Mouse (Mus musculus) E14TG2a.4 (cell line): ENCODE measurements around the gene Gm28434.

Experiments used
- H3K27me3 ChIP-seq: 2 replicates; pipeline ENCODE4 v1.6.1; 2014; ENCODE audit warnings: low read length, control low read depth; ENCODE audit not compliant: insufficient read depth
- H3K36me3 ChIP-seq: 2 replicates; pipeline ENCODE4 v1.6.1; 2014; ENCODE audit warnings: low read length, control low read depth; ENCODE audit not compliant: insufficient read depth
- H3K4me1 ChIP-seq: replicated peaks from 2 replicates; pipeline ENCODE4 v1.6.1; 2014; ENCODE audit warnings: low read depth, low read length, control low read depth
- H3K4me3 ChIP-seq: replicated peaks from 2 replicates; pipeline ENCODE4 v1.5.1; 2014; ENCODE audit warnings: mild to moderate bottlenecking, low read length
- H3K9me3 ChIP-seq: 2 replicates; pipeline ENCODE4 v1.6.1; 2014; ENCODE audit warnings: low read length, control low read depth
- CTCF ChIP-seq: conservative IDR thresholded peaks from 2 replicates; pipeline ENCODE4 v1.5.1; 2014; ENCODE audit warnings: low read length
- NANOG ChIP-seq: IDR thresholded peaks from 2 replicates; pipeline ENCODE4 v1.6.1; 2014; ENCODE audit warnings: borderline replicate concordance, low read length, mixed read lengths
- POU5F1 ChIP-seq: IDR thresholded peaks from 2 replicates; pipeline ENCODE4 v1.6.1; 2014; ENCODE audit warnings: low read length, borderline replicate concordance

Gm28434 gene

GRCm38 (mm10) chr5:88005241-88005640, 35.9 kb downstream of the Gm28434 start:
- Histone ChIP-seq H3K9me3 (no peaks in the 10 kb centered on the region), H3K4me3 (no peak overlapping the region), H3K27me3 (no peaks in the 10 kb centered on the region), H3K4me1 (peaks cover 15% of the 10 kb centered on the region), H3K36me3 (no peaks in the 10 kb centered on the region)
- TF ChIP-seq POU5F1, result no peak
- TF ChIP-seq NANOG, result peak; percentile 46; the same call in 1 of the 2 replicates
- no peak for TF ChIP-seq CTCF
